Mouse (Mus musculus) neural tube, embryonic 14.5 days (tissue): ENCODE results near the gene Insig1. TPM values are rescaled to one million over a fixed set of nuclear protein-coding genes. Genes with fewer than 3 reads are reported as not detected.

Source experiments
- ATAC-seq: fragments of 200-750 bp; cut with Nextera tagmentation; 2 replicates; pipeline ENCODE4 v1.8.0; 2017; ENCODE audit warnings: low read depth, mild to moderate bottlenecking, moderate TSS enrichment, moderate library complexity
- H3K27ac ChIP-seq: fragments of 300-500 bp; sonication (generic); 2 replicates; pipeline ENCODE4 v1.5.1; 2014; ENCODE audit warnings: low read depth, mild to moderate bottlenecking, control low read depth, low read length, moderate library complexity, mixed read lengths
- H3K27me3 ChIP-seq: fragments of 300-500 bp; sonication (generic); 2 replicates; pipeline ENCODE4 v1.6.1; 2014; ENCODE audit warnings: low read length; ENCODE audit not compliant: control insufficient read depth, insufficient read depth
- H3K36me3 ChIP-seq: fragments of 300-500 bp; sonication (generic); 2 replicates; pipeline ENCODE4 v1.6.1; 2014; ENCODE audit warnings: low read length, mixed read lengths; ENCODE audit not compliant: control insufficient read depth, insufficient read depth
- H3K4me1 ChIP-seq: fragments of 300-500 bp; sonication (generic); 2 replicates; pipeline ENCODE4 v1.6.1; 2014; ENCODE audit warnings: low read length; ENCODE audit not compliant: control insufficient read depth, insufficient read depth
- H3K4me2 ChIP-seq: fragments of 300-500 bp; sonication (generic); 2 replicates; pipeline ENCODE4 v1.6.1; 2014; ENCODE audit warnings: mild to moderate bottlenecking, low read depth, low read length, control low read depth
- H3K4me3 ChIP-seq: fragments of 300-500 bp; sonication (generic); 2 replicates; pipeline ENCODE4 v1.5.1; 2014; ENCODE audit warnings: low read depth, low read length, control low read depth, mixed read lengths
- H3K9ac ChIP-seq: fragments of 300-500 bp; sonication (generic); replicated peaks from 2 replicates; pipeline ENCODE4 v1.6.1; 2014; ENCODE audit warnings: low read depth, mild to moderate bottlenecking, control low read depth, low read length, mixed read lengths
- H3K9me3 ChIP-seq: fragments of 300-500 bp; sonication (generic); 2 replicates; pipeline ENCODE4 v1.6.1; 2016; ENCODE audit warnings: low read length; ENCODE audit not compliant: control insufficient read depth
- WGBS: fragments of 180-500 bp; shearing (Covaris S2); extraction: QIAGEN DNeasy Blood & Tissue Kit; methylation state at CpG from one replicate; pipeline ENCODE4 v1.1.7; 2014; 5-methylcytosine and 5-hydroxymethylcytosine counted together
- polyA plus RNA-seq: library from polyadenylated mRNA; unstranded; fragments of >200 nt; fragmentation: Nextera tagmentation; extraction: Ambion mirVana; gene quantifications from 2 replicates; pipeline ENCODE4 v1.2.1, GENCODE M21; 2014

Insig1 gene
- polyA plus RNA-seq, 1 experiment from 2014 or later: 78.9 TPM

- no peak overlapping the region for H3K4me2 ChIP-seq
- no peaks in the 10 kb centered on the region for H3K27me3 ChIP-seq
- no peak overlapping the region for H3K27ac ChIP-seq
- no peaks in the 10 kb centered on the region for H3K9me3 ChIP-seq
- no peak for ATAC-seq
- no peak overlapping the region for H3K4me3 ChIP-seq
- H3K36me3 ChIP-seq: peaks cover 18% of the 10 kb centered on the region
- 61% methylated on average over 2 of the region's 2 CpGs for WGBS
- H3K4me1 ChIP-seq: no peaks in the 10 kb centered on the region
- H3K9ac ChIP-seq: no peak overlapping the region
These were observed 8.3 kb downstream of the Insig1 start for GRCm38 (mm10) chr5:28079431-28079830.

- 88% methylated on average over 2 of the region's 2 CpGs for WGBS
- Histone ChIP-seq H3K27me3 (no peaks in the 10 kb centered on the region), H3K4me3 (no peak overlapping the region), H3K4me2 (no peak overlapping the region), H3K9ac (no peak overlapping the region), H3K4me1 (no peaks in the 10 kb centered on the region), H3K36me3 (peaks cover 8% of the 10 kb centered on the region), H3K9me3 (no peaks in the 10 kb centered on the region), H3K27ac (no peak overlapping the region)
- ATAC-seq: no peak
These were observed 10.0 kb downstream of the Insig1 start for GRCm38 (mm10) chr5:28081127-28081526.

GRCm38 (mm10) chr5:28081822-28082221 lies 10.7 kb downstream of the Insig1 start:
- Histone ChIP-seq H3K27me3 (no peaks in the 10 kb centered on the region), H3K9ac (no peak overlapping the region), H3K4me2 (no peak overlapping the region), H3K36me3 (peaks cover under 1% of the 10 kb centered on the region), H3K27ac (no peak overlapping the region), H3K4me1 (no peaks in the 10 kb centered on the region), H3K9me3 (no peaks in the 10 kb centered on the region), H3K4me3 (no peak overlapping the region)
- ATAC-seq: no peak
- 94% methylated on average over 2 of the region's 2 CpGs for WGBS

- Histone ChIP-seq H3K9me3 (no peaks in the 10 kb centered on the region), H3K27ac (no peak overlapping the region), H3K4me2 (no peak overlapping the region), H3K27me3 (no peaks in the 10 kb centered on the region), H3K4me1 (no peaks in the 10 kb centered on the region), H3K4me3 (no peak overlapping the region), H3K9ac (no peak overlapping the region), H3K36me3 (no peaks in the 10 kb centered on the region; the same call in 1 of the 2 replicates)
- no peak for ATAC-seq
- 79% methylated on average over 4 of the region's 4 CpGs for WGBS
These were observed 11.1 kb downstream of the Insig1 start for GRCm38 (mm10) chr5:28082312-28082711.

GRCm38 (mm10) chr5:28082796-28083195 lies 11.6 kb downstream of the Insig1 start:
- Histone ChIP-seq H3K9ac (no peak overlapping the region), H3K9me3 (no peaks in the 10 kb centered on the region), H3K36me3 (no peaks in the 10 kb centered on the region; the same call in 1 of the 2 replicates), H3K4me3 (no peak overlapping the region), H3K4me1 (no peaks in the 10 kb centered on the region), H3K4me2 (no peak overlapping the region), H3K27me3 (no peaks in the 10 kb centered on the region), H3K27ac (no peak overlapping the region)
- WGBS: 81% methylated on average over 3 of the region's 3 CpGs
- ATAC-seq: no peak

GRCm38 (mm10) chr5:28084743-28085142 lies 13.6 kb downstream of the Insig1 start:
- no peaks in the 10 kb centered on the region for H3K36me3 ChIP-seq
- no peak for ATAC-seq
- no peaks in the 10 kb centered on the region for H3K9me3 ChIP-seq
- H3K9ac ChIP-seq: no peak overlapping the region
- 89% methylated on average over 2 of the region's 2 CpGs for WGBS
- no peaks in the 10 kb centered on the region for H3K27me3 ChIP-seq
- H3K27ac ChIP-seq: no peak overlapping the region
- H3K4me2 ChIP-seq: no peak overlapping the region
- no peak overlapping the region for H3K4me3 ChIP-seq
- H3K4me1 ChIP-seq: no peaks in the 10 kb centered on the region

GRCm38 (mm10) chr5:28090547-28090946 lies 19.4 kb downstream of the Insig1 start:
- no peaks in the 10 kb centered on the region for H3K36me3 ChIP-seq
- ATAC-seq: no peak
- no peaks in the 10 kb centered on the region for H3K27me3 ChIP-seq
- no peak overlapping the region for H3K27ac ChIP-seq
- H3K4me1 ChIP-seq: no peaks in the 10 kb centered on the region
- WGBS: 48% methylated on average over 1 of the region's 1 CpGs
- no peak overlapping the region for H3K9ac ChIP-seq
- H3K4me3 ChIP-seq: no peak overlapping the region
- H3K4me2 ChIP-seq: no peak overlapping the region
- H3K9me3 ChIP-seq: no peaks in the 10 kb centered on the region

- WGBS: 90% methylated on average over 3 of the region's 3 CpGs
- Histone ChIP-seq H3K4me3 (no peak overlapping the region), H3K9me3 (no peaks in the 10 kb centered on the region), H3K4me1 (no peaks in the 10 kb centered on the region), H3K36me3 (no peaks in the 10 kb centered on the region), H3K27me3 (no peaks in the 10 kb centered on the region), H3K27ac (no peak overlapping the region), H3K9ac (no peak overlapping the region), H3K4me2 (no peak overlapping the region)
- ATAC-seq: no peak
These were observed 21.2 kb downstream of the Insig1 start for GRCm38 (mm10) chr5:28092327-28092726.

GRCm38 (mm10) chr5:28093874-28094273 lies 22.7 kb downstream of the Insig1 start:
- Histone ChIP-seq H3K27me3 (no peaks in the 10 kb centered on the region), H3K4me3 (no peak overlapping the region), H3K36me3 (no peaks in the 10 kb centered on the region), H3K4me1 (no peaks in the 10 kb centered on the region), H3K27ac (no peak overlapping the region), H3K9ac (no peak overlapping the region), H3K4me2 (no peak overlapping the region), H3K9me3 (no peaks in the 10 kb centered on the region)
- 23% methylated on average over 4 of the region's 4 CpGs for WGBS
- peak; percentile 76 for ATAC-seq

- no peak overlapping the region for H3K27ac ChIP-seq
- no peak overlapping the region for H3K4me3 ChIP-seq
- 86% methylated on average over 3 of the region's 3 CpGs for WGBS
- no peak overlapping the region for H3K4me2 ChIP-seq
- no peaks in the 10 kb centered on the region for H3K27me3 ChIP-seq
- H3K36me3 ChIP-seq: no peaks in the 10 kb centered on the region
- no peak overlapping the region for H3K9ac ChIP-seq
- H3K4me1 ChIP-seq: no peaks in the 10 kb centered on the region
- H3K9me3 ChIP-seq: no peaks in the 10 kb centered on the region
- no peak; the same call in 1 of the 2 replicates for ATAC-seq
These were observed 23.2 kb downstream of the Insig1 start for GRCm38 (mm10) chr5:28094393-28094792.
